Mouse (Mus musculus): ENCODE results near the gene Ebp. TPM values are rescaled to one million over a fixed set of nuclear protein-coding genes. Genes with fewer than 3 reads are reported as not detected.

Ebp gene
- total RNA-seq, 1 experiment, result 85.8 TPM

DNA sequence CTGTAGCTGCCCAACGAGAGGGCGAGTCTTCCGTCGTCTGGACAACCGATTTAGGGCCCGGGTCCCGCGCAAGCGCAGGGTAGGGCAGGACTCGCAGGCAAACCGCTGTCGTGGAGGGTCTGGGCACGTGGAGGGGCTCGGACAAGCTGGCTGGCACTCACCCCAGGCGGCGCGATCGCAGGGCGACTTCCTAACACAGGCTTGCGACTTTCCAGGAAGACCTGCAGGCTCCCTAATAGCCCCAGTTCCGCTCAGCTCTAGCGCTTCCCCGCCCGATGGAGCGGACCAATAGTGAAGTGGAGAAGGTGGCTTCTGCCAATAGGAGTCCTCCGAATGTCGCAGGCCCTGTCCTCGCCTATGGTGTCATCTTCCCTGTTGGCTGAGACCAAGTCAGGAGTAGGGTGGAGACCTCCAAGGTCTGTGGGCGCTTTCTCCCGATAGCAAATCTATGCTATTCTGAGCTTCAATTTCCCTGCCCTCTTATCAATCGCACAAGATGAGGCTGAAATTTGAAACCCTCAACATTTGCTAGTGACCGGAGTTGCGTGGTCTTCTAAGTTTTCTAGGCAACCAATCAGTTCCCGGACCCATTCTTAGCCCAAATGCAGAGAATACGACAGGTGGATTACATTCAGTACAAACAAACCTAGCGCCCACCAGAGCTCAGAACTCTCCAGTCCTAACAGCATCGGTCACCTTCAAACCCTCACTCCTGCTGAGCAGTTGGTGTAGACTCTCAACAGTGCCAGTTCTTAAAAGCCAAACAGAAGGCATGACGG lies 483 bp downstream of the Ebp start:
- in situ Hi-C loops (cut with MboI; ENCODE audit: low sequenced_read_pairs in 2 of 2, unreplicated experiment in 2 of 2), result no loop called here

DNA sequence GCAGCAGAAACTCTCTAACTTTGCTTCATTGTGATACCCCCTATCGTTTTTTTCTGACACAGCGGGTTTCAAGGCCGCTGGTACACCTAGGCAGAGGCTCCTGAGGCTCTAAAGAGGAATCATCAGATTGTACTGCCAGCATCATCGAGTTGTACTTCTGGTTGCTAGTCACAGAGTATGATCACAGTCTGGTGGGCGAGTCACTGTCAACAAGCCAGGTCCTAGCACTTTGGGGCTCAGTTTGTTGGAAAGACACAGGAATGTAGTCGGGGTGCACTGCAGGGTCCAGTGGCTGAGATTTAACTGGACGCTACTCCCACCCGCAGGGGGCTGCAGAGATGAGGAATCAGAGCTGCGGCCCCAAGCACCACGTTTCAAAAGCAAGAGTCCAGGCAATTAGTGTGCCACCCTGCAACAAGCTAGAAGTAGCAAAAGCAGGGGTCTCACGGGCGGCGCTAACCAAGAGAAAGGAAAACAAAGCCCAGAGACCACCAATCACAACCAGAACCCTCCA lies 1.1 kb downstream of the Ebp start:
- Histone ChIP-seq H3K9me3 (ENCODE audit: control insufficient read depth, insufficient read depth, low read depth, low read length) (no peaks in the 10 kb centered on the region), H3K4me1 (ENCODE audit: control insufficient read depth in 2 of 2, insufficient read depth in 2 of 2, low read length in 2 of 2, poor library complexity in 1 of 2) (peaks cover 0 to 2% of the 10 kb centered on the region in 2 experiments; a peak in 1 of 4 replicates), H3K27ac (ENCODE audit: insufficient read depth, low read depth, low read length, poor library complexity, severe bottlenecking) (no peak overlapping the region; the same call in 1 of the 2 replicates), H3K4me3 (ENCODE audit: insufficient read depth in 1 of 2, low read depth in 1 of 2, low read length in 2 of 2, poor library complexity in 1 of 2, severe bottlenecking in 1 of 2) (peak overlapping the region; percentile 86 to 92), H3K36me3 (ENCODE audit: control insufficient read depth, insufficient read depth, low read length, poor library complexity, severe bottlenecking) (no peaks in the 10 kb centered on the region), H3K9ac (ENCODE audit: insufficient read depth, low read depth, low read length, poor library complexity, severe bottlenecking) (peak overlapping the region; percentile 77)
- TF ChIP-seq ZNF384 (IDR thresholded peaks at IDR 0.05; ENCODE audit: low read depth, low read length) (no peak), HCFC1 (IDR thresholded peaks at IDR 0.05; ENCODE audit: borderline replicate concordance, insufficient read depth, low read length) (no peak), CHD2 (IDR thresholded peaks at IDR 0.05; ENCODE audit: low read depth, low read length) (no peak), ZC3H11A (IDR thresholded peaks at IDR 0.05; ENCODE audit: borderline replicate concordance, low read depth, low read length) (no peak), MAFK (IDR thresholded peaks at IDR 0.05; ENCODE audit: insufficient read depth, low read depth, low read length) (no peak)
- no peak for DNase-seq (ENCODE audit: low read depth, low spot score)
- in situ Hi-C loops (cut with MboI; ENCODE audit: low sequenced_read_pairs in 2 of 2, unreplicated experiment in 2 of 2), result no loop called here

More for the DNA sequence above, 483 bp downstream of the Ebp start:
- peak; percentile 66 for DNase-seq (ENCODE audit: low read depth, low spot score)
- peaks cover 0 to 2% of the 10 kb centered on the region in 2 experiments; a peak in 1 of 4 replicates for H3K4me1 ChIP-seq (ENCODE audit: control insufficient read depth in 2 of 2, insufficient read depth in 2 of 2, low read length in 2 of 2, poor library complexity in 1 of 2)
- H3K27ac ChIP-seq (ENCODE audit: insufficient read depth, low read depth, low read length, poor library complexity, severe bottlenecking), result peak overlapping the region; percentile 70; the same call in 1 of the 2 replicates
- H3K36me3 ChIP-seq (ENCODE audit: control insufficient read depth, insufficient read depth, low read length, poor library complexity, severe bottlenecking), result peaks cover 2% of the 10 kb centered on the region; the same call in 1 of the 2 replicates
- TF ChIP-seq CHD2 (IDR thresholded peaks at IDR 0.05; ENCODE audit: low read depth, low read length) (no peak), ZC3H11A (IDR thresholded peaks at IDR 0.05; ENCODE audit: borderline replicate concordance, low read depth, low read length) (no peak), MAFK (IDR thresholded peaks at IDR 0.05; ENCODE audit: insufficient read depth, low read depth, low read length) (no peak), HCFC1 (IDR thresholded peaks at IDR 0.05; ENCODE audit: borderline replicate concordance, insufficient read depth, low read length) (no peak), ZNF384 (IDR thresholded peaks at IDR 0.05; ENCODE audit: low read depth, low read length) (no peak)
- H3K9ac ChIP-seq (ENCODE audit: insufficient read depth, low read depth, low read length, poor library complexity, severe bottlenecking), result peak overlapping the region; percentile 77
- no peaks in the 10 kb centered on the region for H3K9me3 ChIP-seq (ENCODE audit: control insufficient read depth, insufficient read depth, low read depth, low read length)
- peak overlapping the region; percentile 86 to 92 for H3K4me3 ChIP-seq (ENCODE audit: insufficient read depth in 1 of 2, low read depth in 1 of 2, low read length in 2 of 2, poor library complexity in 1 of 2, severe bottlenecking in 1 of 2)

DNA sequence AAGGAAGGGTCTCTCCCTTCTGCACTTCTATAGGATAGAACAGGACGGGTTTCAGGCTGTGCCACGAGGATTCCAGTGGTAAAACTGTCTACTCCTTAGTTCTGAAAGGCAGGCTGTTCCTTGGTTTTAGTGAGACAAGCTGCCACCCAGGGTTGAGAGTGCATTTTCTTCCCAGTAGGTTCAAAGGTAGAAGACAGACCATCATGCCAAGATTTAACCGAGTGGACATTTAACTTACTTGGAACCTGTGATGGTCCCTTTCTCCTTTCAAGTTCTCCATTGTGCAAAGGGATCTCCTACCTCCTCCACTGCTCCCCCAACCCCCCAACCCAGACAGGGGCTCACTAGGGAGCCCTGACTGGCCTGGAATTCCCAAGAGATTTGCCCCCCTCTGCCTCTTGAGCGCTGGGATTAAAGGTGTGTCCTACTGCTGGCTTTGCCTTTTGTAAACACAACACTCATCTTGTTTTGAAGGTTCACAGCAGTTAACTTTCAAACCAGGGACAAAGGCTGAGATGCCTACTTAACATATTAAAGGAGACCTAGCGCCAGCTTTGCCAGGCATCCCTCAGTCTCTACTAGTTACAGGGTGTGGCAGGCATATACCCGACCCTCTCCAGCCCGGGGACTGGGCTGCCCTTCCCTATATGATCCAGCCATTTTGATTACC lies 10.3 kb downstream of the Ebp start:
- in situ Hi-C loops (cut with MboI; ENCODE audit: low sequenced_read_pairs in 2 of 2, unreplicated experiment in 2 of 2), result no loop called here
- Histone ChIP-seq H3K4me3 (ENCODE audit: insufficient read depth in 1 of 2, low read depth in 1 of 2, low read length in 2 of 2, poor library complexity in 1 of 2, severe bottlenecking in 1 of 2) (no peak overlapping the region), H3K36me3 (ENCODE audit: control insufficient read depth, insufficient read depth, low read length, poor library complexity, severe bottlenecking) (peaks cover 3% of the 10 kb centered on the region; the same call in 1 of the 2 replicates), H3K9ac (ENCODE audit: insufficient read depth, low read depth, low read length, poor library complexity, severe bottlenecking) (no peak overlapping the region), H3K9me3 (ENCODE audit: control insufficient read depth, insufficient read depth, low read depth, low read length) (no peaks in the 10 kb centered on the region), H3K27ac (ENCODE audit: insufficient read depth, low read depth, low read length, poor library complexity, severe bottlenecking) (peak overlapping the region; percentile 65), H3K4me1 (ENCODE audit: control insufficient read depth in 2 of 2, insufficient read depth in 2 of 2, low read length in 2 of 2, poor library complexity in 1 of 2) (peaks cover 4 to 6% of the 10 kb centered on the region in 2 experiments; a peak in 3 of 4 replicates)
- DNase-seq (ENCODE audit: low read depth, low spot score), result no peak
- TF ChIP-seq MAFK (IDR thresholded peaks at IDR 0.05; ENCODE audit: insufficient read depth, low read depth, low read length) (no peak), CHD2 (IDR thresholded peaks at IDR 0.05; ENCODE audit: low read depth, low read length) (no peak), ZNF384 (IDR thresholded peaks at IDR 0.05; ENCODE audit: low read depth, low read length) (no peak), ZC3H11A (IDR thresholded peaks at IDR 0.05; ENCODE audit: borderline replicate concordance, low read depth, low read length) (no peak), HCFC1 (IDR thresholded peaks at IDR 0.05; ENCODE audit: borderline replicate concordance, insufficient read depth, low read length) (no peak)

DNA sequence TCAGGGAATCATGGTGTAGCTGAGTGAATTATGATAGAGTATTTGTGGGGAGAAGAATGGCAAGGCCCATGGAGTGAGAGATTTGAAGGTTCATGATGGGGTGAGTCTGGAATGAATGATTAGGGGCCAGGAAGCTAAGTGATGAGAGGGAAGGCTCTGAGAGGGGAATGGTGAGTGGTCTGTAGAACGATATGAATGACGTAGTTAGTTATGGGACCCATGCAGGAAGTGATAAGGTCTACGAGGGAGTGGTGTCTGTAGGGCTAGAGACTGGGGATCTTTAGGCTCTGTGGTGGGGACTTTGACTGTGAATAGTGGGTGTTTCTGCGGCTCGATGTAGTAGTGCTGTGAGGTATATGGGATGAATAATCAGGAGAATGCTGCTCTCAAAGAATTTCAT lies 13.7 kb downstream of the Ebp start:
- H3K4me3 ChIP-seq (ENCODE audit: insufficient read depth in 1 of 2, low read depth in 1 of 2, low read length in 2 of 2, poor library complexity in 1 of 2, severe bottlenecking in 1 of 2), result no peak overlapping the region
- H3K9me3 ChIP-seq (ENCODE audit: control insufficient read depth, insufficient read depth, low read depth, low read length), result no peaks in the 10 kb centered on the region
- TF ChIP-seq CHD2 (IDR thresholded peaks at IDR 0.05; ENCODE audit: low read depth, low read length), result no peak
- TF ChIP-seq ZNF384 (IDR thresholded peaks at IDR 0.05; ENCODE audit: low read depth, low read length), result no peak
- no peak for TF ChIP-seq HCFC1 (IDR thresholded peaks at IDR 0.05; ENCODE audit: borderline replicate concordance, insufficient read depth, low read length)
- TF ChIP-seq MAFK (IDR thresholded peaks at IDR 0.05; ENCODE audit: insufficient read depth, low read depth, low read length), result no peak
- no peak for TF ChIP-seq ZC3H11A (IDR thresholded peaks at IDR 0.05; ENCODE audit: borderline replicate concordance, low read depth, low read length)
- H3K36me3 ChIP-seq (ENCODE audit: control insufficient read depth, insufficient read depth, low read length, poor library complexity, severe bottlenecking), result no peaks in the 10 kb centered on the region
- no peak overlapping the region for H3K9ac ChIP-seq (ENCODE audit: insufficient read depth, low read depth, low read length, poor library complexity, severe bottlenecking)
- peaks cover 5 to 6% of the 10 kb centered on the region in 2 experiments; a peak in 3 of 4 replicates for H3K4me1 ChIP-seq (ENCODE audit: control insufficient read depth in 2 of 2, insufficient read depth in 2 of 2, low read length in 2 of 2, poor library complexity in 1 of 2)
- H3K27ac ChIP-seq (ENCODE audit: insufficient read depth, low read depth, low read length, poor library complexity, severe bottlenecking), result no peak overlapping the region
- in situ Hi-C loops (cut with MboI; ENCODE audit: low sequenced_read_pairs in 2 of 2, unreplicated experiment in 2 of 2), result no loop called here
- no peak for DNase-seq (ENCODE audit: low read depth, low spot score)

Measured in ES-E14 (cell line).